Mouse (Mus musculus) C2C12 (cell line): ENCODE results near the gene Nipal4. TPM values are rescaled to one million over a fixed set of nuclear protein-coding genes. Genes with fewer than 3 reads are reported as not detected.
A peak's percentile ranks its signal among the peaks of the same experiment; 100 is the strongest.

Experiments
- H3K27me3 ChIP-seq: one replicate; pipeline ENCODE4 v1.6.1; 2011; ENCODE audit not compliant: control insufficient read depth, insufficient read depth, insufficient read length
- H3K36me3 ChIP-seq: one replicate; pipeline ENCODE4 v1.6.1; 2011; ENCODE audit not compliant: control insufficient read depth, insufficient read depth
- H3K4me3 ChIP-seq: one replicate; pipeline ENCODE4 v1.5.1; 2011; ENCODE audit warnings: mild to moderate bottlenecking, control low read depth; ENCODE audit not compliant: poor library complexity, insufficient read depth, severe bottlenecking
- H3K79me2 ChIP-seq: one replicate; pipeline ENCODE4 v1.6.1; 2011; ENCODE audit not compliant: control insufficient read depth, insufficient read depth
- H3K79me3 ChIP-seq: one replicate; pipeline ENCODE4 v1.6.1; 2011; ENCODE audit warnings: low read depth, control low read depth
- H3ac ChIP-seq: one replicate; pipeline ENCODE3; 2011; ENCODE audit warnings: low read depth; ENCODE audit not compliant: control insufficient read depth, insufficient read length
- CEBPB ChIP-seq: IDR thresholded peaks from one replicate; pipeline ENCODE4 v1.6.1; 2011; ENCODE audit warnings: low read depth, mild to moderate bottlenecking, control low read depth, moderate library complexity
- CTCF ChIP-seq: IDR thresholded peaks from one replicate; pipeline ENCODE4 v1.5.1; 2011; ENCODE audit not compliant: control insufficient read depth, insufficient read depth, insufficient read length
- FOSL1 ChIP-seq: IDR thresholded peaks from one replicate; pipeline ENCODE4 v1.8.0; 2011; ENCODE audit warnings: mild to moderate bottlenecking, low read length; ENCODE audit not compliant: poor library complexity, insufficient read depth, severe bottlenecking
- MAX ChIP-seq: IDR thresholded peaks from one replicate; pipeline ENCODE4 v1.6.1; 2011; ENCODE audit warnings: mild to moderate bottlenecking, control low read depth
- MYOD1 ChIP-seq: IDR thresholded peaks from one replicate; pipeline ENCODE4 v1.6.1; 2011; ENCODE audit warnings: low read depth; ENCODE audit not compliant: control insufficient read depth, insufficient read length
- MYOG ChIP-seq: IDR thresholded peaks from one replicate; pipeline ENCODE4 v1.6.1; 2011; ENCODE audit not compliant: control insufficient read depth, insufficient read length; ENCODE audit errors: extremely low read depth
- USF1 ChIP-seq: IDR thresholded peaks from one replicate; pipeline ENCODE4 v1.6.1; 2011; ENCODE audit warnings: low read depth, mild to moderate bottlenecking, control low read depth, moderate library complexity
- polyA plus RNA-seq: library from polyadenylated mRNA; unstranded; fragments of >200 nt; fragmentation: generic; extraction: Trizol; gene quantifications from one replicate; pipeline ENCODE4 v1.2.1, GENCODE M21; 2012; ENCODE audit warnings: missing spikeins

Gene Nipal4
- polyA plus RNA-seq, 1 experiment, result 0.08 TPM

DNA sequence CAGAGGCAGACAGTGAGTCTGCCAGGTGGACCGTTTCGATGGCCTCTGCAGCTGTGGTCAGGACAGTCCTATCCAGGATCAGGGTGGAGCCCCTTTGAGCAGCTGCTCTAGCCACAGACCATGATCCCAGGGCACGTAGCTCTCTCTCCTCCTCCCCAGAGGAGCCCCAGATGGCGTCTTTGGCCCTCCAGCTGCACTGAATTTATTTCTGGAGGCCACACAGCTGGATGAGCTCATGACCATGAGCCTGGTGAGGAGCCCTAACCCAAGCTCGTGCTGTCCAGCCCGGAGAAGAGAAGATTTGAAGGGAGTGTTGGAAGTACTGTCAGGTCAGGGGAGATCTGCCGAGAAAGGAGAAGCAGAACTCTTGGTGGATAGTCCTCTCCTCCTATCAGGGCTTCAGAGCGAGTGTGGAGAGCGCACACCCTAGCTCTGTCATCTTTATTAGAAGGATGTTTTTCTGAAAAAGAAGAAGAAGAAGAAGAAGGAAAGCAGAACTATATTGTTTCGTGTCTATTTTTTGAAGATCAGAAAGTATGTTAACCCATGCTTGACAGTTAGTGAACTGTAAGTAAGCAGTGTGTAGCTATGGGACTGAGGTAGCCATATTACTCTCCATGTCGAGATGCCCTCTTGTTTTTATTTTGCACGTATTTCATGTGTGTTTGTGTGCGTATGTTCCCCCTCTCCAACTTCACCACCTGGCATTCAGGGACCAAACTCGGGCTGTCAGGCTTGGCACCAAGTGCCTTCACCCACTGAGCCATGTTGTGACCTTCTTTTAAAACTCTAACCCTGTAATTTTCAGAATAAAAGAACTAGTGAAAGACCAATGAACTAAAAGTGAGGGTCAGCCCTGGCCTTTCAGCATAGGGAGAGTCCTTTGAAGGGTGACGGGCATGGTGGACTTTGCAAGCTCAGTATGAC is 38.4 kb downstream of the Nipal4 start:
- TF ChIP-seq MYOD1 (peak; percentile 89), FOSL1 (no peak), CTCF (no peak), USF1 (no peak)
- Histone ChIP-seq H3K36me3 (peaks cover 19% of the 10 kb centered on the region), H3K79me2 (no peaks in the 10 kb centered on the region), H3K27me3 (no peaks in the 10 kb centered on the region), H3ac (no peak overlapping the region), H3K79me3 (no peaks in the 10 kb centered on the region), H3K4me3 (no peak overlapping the region)

DNA sequence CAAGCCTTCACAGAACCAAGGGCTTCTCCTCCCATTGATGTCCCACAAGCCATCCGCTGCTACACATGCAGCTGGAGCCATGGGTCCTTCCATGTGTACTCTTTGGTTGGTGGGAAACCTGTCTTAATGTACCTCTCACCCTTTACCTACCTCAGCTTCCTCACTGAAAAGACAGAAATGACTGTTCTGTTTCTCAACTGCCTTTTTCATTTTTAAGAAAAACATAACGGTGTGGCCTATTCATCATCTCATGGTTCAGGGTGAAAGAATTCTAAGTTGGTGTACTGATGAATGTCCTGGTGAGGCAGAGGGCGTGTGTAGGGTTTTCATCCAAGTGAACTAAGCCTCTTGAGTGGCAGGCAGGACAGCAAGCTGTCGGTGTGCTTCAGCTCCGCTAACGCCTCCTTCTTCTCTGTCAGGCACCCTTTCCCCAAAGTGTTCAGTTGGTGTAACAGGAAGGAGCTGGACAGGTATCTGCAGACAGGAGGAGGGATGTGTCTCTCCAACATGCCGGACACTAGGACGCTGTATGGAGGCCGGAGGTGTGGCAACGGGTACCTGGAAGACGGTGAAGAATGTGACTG is 39.4 kb downstream of the Nipal4 start:
- TF ChIP-seq CEBPB (no peak), MYOD1 (no peak), CTCF (no peak), FOSL1 (no peak), MYOG (no peak), USF1 (no peak), MAX (no peak)
- Histone ChIP-seq H3K4me3 (no peak overlapping the region), H3K79me3 (no peaks in the 10 kb centered on the region), H3K79me2 (no peaks in the 10 kb centered on the region), H3K27me3 (no peaks in the 10 kb centered on the region), H3ac (no peak overlapping the region), H3K36me3 (peaks cover 24% of the 10 kb centered on the region)

GRCm38 (mm10) chr11:46126317-46126716 is 40.0 kb downstream of the Nipal4 start:
- no peak overlapping the region for H3ac ChIP-seq
- H3K79me2 ChIP-seq, result no peaks in the 10 kb centered on the region
- no peaks in the 10 kb centered on the region for H3K79me3 ChIP-seq
- H3K36me3 ChIP-seq, result peaks cover 28% of the 10 kb centered on the region
- TF ChIP-seq USF1, result no peak
- no peak overlapping the region for H3K4me3 ChIP-seq
- H3K27me3 ChIP-seq, result no peaks in the 10 kb centered on the region

GRCm38 (mm10) chr11:46125835-46126229 is 40.5 kb downstream of the Nipal4 start:
- Histone ChIP-seq H3K27me3 (no peaks in the 10 kb centered on the region), H3K4me3 (no peak overlapping the region), H3ac (no peak overlapping the region), H3K79me3 (no peaks in the 10 kb centered on the region), H3K36me3 (peaks cover 30% of the 10 kb centered on the region), H3K79me2 (no peaks in the 10 kb centered on the region)
- no peak for TF ChIP-seq CEBPB
- TF ChIP-seq MAX, result no peak
- no peak for TF ChIP-seq MYOD1
- no peak for TF ChIP-seq CTCF
- TF ChIP-seq FOSL1, result no peak
- no peak for TF ChIP-seq MYOG
- no peak for TF ChIP-seq USF1

DNA sequence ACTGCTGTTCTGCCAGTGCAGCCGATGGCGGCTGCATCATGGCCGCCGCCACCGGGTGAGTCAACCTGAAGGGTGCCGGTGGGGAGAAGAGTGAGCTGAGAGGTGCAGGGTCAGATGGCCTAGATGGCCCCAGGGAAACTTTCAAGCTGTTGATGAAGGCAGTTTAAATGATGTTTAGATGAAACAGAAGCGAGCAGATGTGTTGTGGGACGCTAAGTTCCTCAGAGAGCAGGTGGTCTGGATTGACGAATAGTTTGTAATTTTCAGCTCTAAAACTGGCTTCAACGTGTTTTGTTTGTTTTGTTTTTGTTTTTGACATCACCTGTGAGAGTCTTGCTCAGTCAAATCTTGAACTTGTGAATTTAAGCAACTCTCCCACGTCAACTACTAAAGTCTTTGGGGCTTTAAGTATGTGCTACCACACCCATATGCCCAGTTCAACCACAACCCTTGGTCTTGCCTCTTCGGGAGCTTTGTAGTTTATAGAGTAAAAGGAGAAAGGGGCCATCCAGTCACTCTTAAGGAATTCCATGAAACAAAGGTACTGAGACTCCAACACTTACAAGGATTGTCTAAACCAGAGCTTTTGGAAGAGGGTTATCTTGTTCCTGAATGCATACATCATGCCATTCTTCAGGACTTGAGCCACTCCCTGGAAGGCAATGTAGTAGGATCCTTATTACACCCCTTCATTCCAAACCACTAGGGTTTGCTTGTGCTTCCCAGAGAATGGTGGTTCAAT is 41.0 kb downstream of the Nipal4 start:
- TF ChIP-seq MYOD1, result no peak
- no peak for TF ChIP-seq USF1
- no peak for TF ChIP-seq CTCF
- no peak for TF ChIP-seq MYOG
- TF ChIP-seq FOSL1, result no peak
- no peak for TF ChIP-seq MAX
- no peak for TF ChIP-seq CEBPB

More for the DNA sequence above, 41.0 kb downstream of the Nipal4 start:
- Histone ChIP-seq H3K36me3 (peaks cover 30% of the 10 kb centered on the region), H3K79me3 (no peaks in the 10 kb centered on the region), H3K27me3 (no peaks in the 10 kb centered on the region), H3K4me3 (no peak overlapping the region), H3K79me2 (no peaks in the 10 kb centered on the region), H3ac (no peak overlapping the region)
